Comparison of ENCODE assay signal across 20 mouse cellular contexts in the genomic region with DNA sequence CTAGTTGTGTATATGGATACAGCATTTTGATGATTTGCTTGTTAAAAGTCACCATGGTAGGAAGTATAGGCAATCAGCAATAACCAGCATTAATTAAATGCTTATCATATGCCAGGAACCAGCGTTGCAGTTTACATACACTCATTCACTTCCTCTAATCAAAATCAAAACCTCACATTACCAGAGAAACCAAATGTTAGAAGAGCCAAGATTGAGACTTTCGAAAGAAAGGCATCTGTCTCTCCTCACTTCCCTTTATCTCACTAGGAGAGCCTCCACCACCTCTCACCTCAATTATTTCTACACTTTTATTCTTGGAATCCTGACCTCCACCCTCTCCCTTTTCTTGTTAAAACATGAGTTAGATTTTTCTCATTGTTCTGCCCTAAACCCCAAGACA.
"Had no signal": no experiment of that assay in that cellular context is flagged by ENCODE, and none has a peak within 500 bp of the region (broad histone marks: within the 10 kb centered on the region; RNA-seq: fewer than 3 reads in every experiment).

No protein-coding gene starts in this region.

- H3K4me3 ChIP-seq: liver, embryonic 13.5 days; liver, embryonic 15.5 days; megakaryocyte, embryonic 14.5 days; midbrain, embryonic 13.5 days; midbrain, embryonic 15.5 days; myocyte; neural tube, embryonic 13.5 days; neural tube, embryonic 15.5 days had no signal

- H3K36me3 ChIP-seq: liver, embryonic 13.5 days; liver, embryonic 15.5 days; midbrain, embryonic 13.5 days; midbrain, embryonic 15.5 days; neural tube, embryonic 13.5 days; neural tube, embryonic 15.5 days had no signal

- DNase-seq: liver, embryonic 13.5 days; liver, postnatal 0 days; lung, embryonic 14.5 days; lung, postnatal 14 days; retina, postnatal 1 day; right cerebral cortex, adult 18-20 months; right cerebral cortex, postnatal 25 days; thymus, adult 18-20 months; thymus, postnatal 14 days; thymus, postnatal 36 days had no signal

- H3K9ac ChIP-seq: liver, embryonic 13.5 days; liver, embryonic 15.5 days; liver, postnatal 0 days; lung, embryonic 14.5 days; midbrain, embryonic 13.5 days; midbrain, embryonic 15.5 days; neural tube, embryonic 13.5 days; neural tube, embryonic 15.5 days had no signal

- H3K27ac ChIP-seq: liver, embryonic 13.5 days; liver, embryonic 15.5 days; macrophage; midbrain, embryonic 13.5 days; midbrain, embryonic 15.5 days; neural tube, embryonic 13.5 days; neural tube, embryonic 15.5 days had no signal

- ATAC-seq: liver, postnatal 0 days; midbrain, embryonic 13.5 days; midbrain, embryonic 15.5 days had no signal

- H3K4me1 ChIP-seq: liver, embryonic 13.5 days; liver, embryonic 15.5 days; midbrain, embryonic 13.5 days; midbrain, embryonic 15.5 days; neural tube, embryonic 13.5 days; neural tube, embryonic 15.5 days had no signal

- H3K27me3 ChIP-seq: liver, embryonic 13.5 days; liver, embryonic 15.5 days; megakaryocyte, embryonic 14.5 days; midbrain, embryonic 13.5 days; midbrain, embryonic 15.5 days; neural tube, embryonic 13.5 days; neural tube, embryonic 15.5 days had no signal

- H3K4me2 ChIP-seq: liver, embryonic 11.5 days; liver, embryonic 13.5 days; liver, embryonic 15.5 days; lung, embryonic 14.5 days; midbrain, embryonic 11.5 days; midbrain, embryonic 13.5 days; midbrain, embryonic 15.5 days; neural tube, embryonic 13.5 days; neural tube, embryonic 15.5 days had no signal

- H3K9me3 ChIP-seq: liver, embryonic 13.5 days; liver, embryonic 15.5 days; megakaryocyte, embryonic 14.5 days; midbrain, embryonic 13.5 days; midbrain, embryonic 15.5 days; neural tube, embryonic 13.5 days; neural tube, embryonic 15.5 days had no signal
